Mouse (Mus musculus): ENCODE results near the gene Gm20708.
"Not testable (repeated sequence)": the region's sequence is repeated elsewhere in the genome, so short reads cannot be mapped to it uniquely, and the experiment has no call there.

DNA sequence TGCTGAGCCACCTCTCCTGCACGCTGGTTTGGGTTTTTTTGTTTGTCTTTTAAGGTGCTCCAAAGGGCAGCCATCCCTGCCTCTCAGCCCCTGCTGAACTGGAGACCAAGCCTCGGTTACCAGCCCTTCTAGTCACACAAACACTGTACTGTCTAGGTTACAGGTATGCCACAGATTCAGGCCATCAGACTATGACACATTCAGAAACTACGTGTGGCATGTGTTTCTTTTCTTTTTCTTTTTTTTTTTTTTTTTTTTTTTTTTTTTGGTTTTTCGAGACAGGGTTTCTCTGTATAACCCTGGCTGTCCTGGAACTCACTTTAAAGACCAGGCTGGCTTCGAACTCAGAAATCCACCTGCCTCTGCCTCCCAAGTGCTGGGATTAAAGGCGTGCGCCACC, 21.0 kb upstream of the Gm20708 start:
- not testable (repeated sequence) for TF ChIP-seq POLR2A, CTCF (IDR thresholded peaks at IDR 0.05; ENCODE audit: extremely low read depth, insufficient read depth, low read length)
